In the genomic region with DNA sequence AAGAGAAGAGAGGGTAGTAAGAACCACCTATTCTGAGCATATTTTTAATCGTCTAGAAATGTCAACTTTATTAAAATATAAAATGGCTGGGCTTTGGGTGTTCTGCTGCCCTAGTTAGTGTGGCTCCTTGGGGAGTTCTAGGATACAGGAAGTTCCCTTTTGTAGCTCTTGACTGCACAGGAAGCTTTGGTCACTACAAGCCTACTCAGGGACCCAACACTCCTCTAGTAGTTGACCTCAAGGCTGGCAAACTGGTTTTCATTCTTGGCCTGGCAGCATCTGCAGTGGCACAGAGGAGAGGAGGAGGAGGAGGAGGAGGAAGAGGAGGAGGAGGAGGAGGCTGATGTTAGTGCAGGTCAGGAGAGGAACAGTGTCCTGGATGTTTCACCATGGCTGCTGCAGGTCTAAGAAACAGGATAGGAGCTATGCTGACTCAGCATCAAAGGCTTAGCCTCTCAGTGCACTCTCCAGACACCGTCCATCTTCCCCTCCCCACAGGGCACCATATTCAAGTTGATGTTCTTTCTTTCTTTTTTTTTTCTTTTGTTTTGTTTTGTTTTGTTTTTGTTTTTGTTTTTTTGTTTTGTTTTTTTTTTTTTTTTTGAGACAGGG, we compare ENCODE assay signal across 16 mouse cellular contexts. TPM values are rescaled to one million over a fixed set of nuclear protein-coding genes. Genes with fewer than 3 reads are reported as not detected.
"Had no signal": no experiment of that assay in that cellular context is flagged by ENCODE, and none has a peak within 500 bp of the region (broad histone marks: within the 10 kb centered on the region; RNA-seq: fewer than 3 reads in every experiment).

No protein-coding gene starts in this region.

- H3K9me3 ChIP-seq: kidney, embryonic 15.5 days; limb, embryonic 15.5 days; liver, embryonic 13.5 days; midbrain, embryonic 12.5 days had no signal

- H3K4me1 ChIP-seq: kidney, embryonic 15.5 days; liver, embryonic 13.5 days had no signal

- H3K4me3 ChIP-seq: kidney, embryonic 15.5 days; left cerebral cortex, adult 2 months; limb, embryonic 15.5 days; liver, embryonic 13.5 days; midbrain, embryonic 12.5 days had no signal

- H3K27ac ChIP-seq: kidney, embryonic 15.5 days; liver, embryonic 13.5 days; midbrain, embryonic 12.5 days had no signal

- H3K27me3 ChIP-seq: kidney, embryonic 15.5 days; limb, embryonic 15.5 days; liver, embryonic 13.5 days; midbrain, embryonic 12.5 days had no signal

- H3K9ac ChIP-seq: kidney, embryonic 15.5 days; limb, embryonic 15.5 days; liver, embryonic 13.5 days; liver, postnatal 0 days; midbrain, embryonic 12.5 days had no signal

- DNase-seq: kidney, adult 2 months; liver, embryonic 13.5 days; liver, postnatal 0 days; right cerebral cortex, postnatal 25 days; thymus, adult 2 months; thymus, postnatal 25 days had no signal

- H3K4me2 ChIP-seq: kidney, embryonic 15.5 days; liver, embryonic 13.5 days; midbrain, embryonic 12.5 days had no signal

- H3K36me3 ChIP-seq: kidney, embryonic 15.5 days; limb, embryonic 15.5 days; liver, embryonic 13.5 days; midbrain, embryonic 12.5 days had no signal

RNA-seq across cellular contexts. Expression of a gene that starts 38.9 kb away (rescaled TPM):
- total RNA-seq: layer of hippocampus, postnatal 25 days; midbrain, postnatal 0 days had no signal
- polyA plus RNA-seq: kidney, embryonic 15.5 days; limb, embryonic 11.5 days; liver, embryonic 13.5 days; liver, postnatal 0 days; lung, embryonic 16.5 days; midbrain, postnatal 0 days; small intestine, adult 2 months; stomach, embryonic 16.5 days; thymus, adult 2 months had no signal
